Mouse (Mus musculus): ENCODE data around the gene Tspyl1. TPM values are rescaled to one million over a fixed set of nuclear protein-coding genes. Genes with fewer than 3 reads are reported as not detected.

The Tspyl1 gene
- polyA plus RNA-seq, 1 experiment from 2014 or later = 70.7 TPM

- 27% methylated on average over 4 of the region's 4 CpGs for WGBS
- no peak for ATAC-seq (ENCODE audit: insufficient number of reproducible peaks, insufficient read depth, low FRiP score, low read depth)
- H3K4me1 ChIP-seq (ENCODE audit: control insufficient read depth in 2 of 2, insufficient read depth in 2 of 2, low read length in 2 of 2) = no peaks in the 10 kb centered on the region
- H3K9ac ChIP-seq (ENCODE audit: low read length) = no peak overlapping the region
- H3K4me2 ChIP-seq (ENCODE audit: low read length) = no peak overlapping the region
- no peak overlapping the region for H3K4me3 ChIP-seq (ENCODE audit: control insufficient read depth in 1 of 2, insufficient read depth in 1 of 2, low read depth in 1 of 2, low read length in 2 of 2)
- no peaks in the 10 kb centered on the region for H3K9me3 ChIP-seq (ENCODE audit: control insufficient read depth, low read length)
- H3K36me3 ChIP-seq (ENCODE audit: control insufficient read depth, insufficient read depth, low read length) = peaks cover 6% of the 10 kb centered on the region; the same call in 1 of the 2 replicates
- no peaks in the 10 kb centered on the region for H3K27me3 ChIP-seq (ENCODE audit: control insufficient read depth, insufficient read depth, low read length)
- H3K27ac ChIP-seq (replicated peaks in 1 of 2; ENCODE audit: control insufficient read depth in 1 of 2, insufficient read depth in 1 of 2, low read depth in 2 of 2, low read length in 2 of 2) = no peak overlapping the region
Measured at GRCm38 (mm10) chr10:34326701-34327100, 44.7 kb downstream of the Tspyl1 start.

- WGBS = 51% methylated on average over 5 of the region's 5 CpGs
- Histone ChIP-seq H3K9ac (ENCODE audit: low read length) (no peak overlapping the region), H3K36me3 (ENCODE audit: control insufficient read depth, insufficient read depth, low read length) (peaks cover 4% of the 10 kb centered on the region; the same call in 1 of the 2 replicates), H3K4me3 (ENCODE audit: control insufficient read depth in 1 of 2, insufficient read depth in 1 of 2, low read depth in 1 of 2, low read length in 2 of 2) (no peak overlapping the region), H3K4me1 (ENCODE audit: control insufficient read depth in 2 of 2, insufficient read depth in 2 of 2, low read length in 2 of 2) (no peaks in the 10 kb centered on the region), H3K27me3 (ENCODE audit: control insufficient read depth, insufficient read depth, low read length) (no peaks in the 10 kb centered on the region), H3K9me3 (ENCODE audit: control insufficient read depth, low read length) (no peaks in the 10 kb centered on the region), H3K27ac (replicated peaks in 1 of 2; ENCODE audit: control insufficient read depth in 1 of 2, insufficient read depth in 1 of 2, low read depth in 2 of 2, low read length in 2 of 2) (no peak overlapping the region), H3K4me2 (ENCODE audit: low read length) (no peak overlapping the region)
- no peak for ATAC-seq (ENCODE audit: insufficient number of reproducible peaks, insufficient read depth, low FRiP score, low read depth)
Measured at GRCm38 (mm10) chr10:34327144-34327543, 45.2 kb downstream of the Tspyl1 start.

GRCm38 (mm10) chr10:34328310-34328709, 46.3 kb downstream of the Tspyl1 start:
- Histone ChIP-seq H3K36me3 (ENCODE audit: control insufficient read depth, insufficient read depth, low read length) (no peaks in the 10 kb centered on the region), H3K9ac (ENCODE audit: low read length) (0 out of 2 replicates have a peak overlapping the region, but pooled peaks have one; percentile 16), H3K4me3 (ENCODE audit: control insufficient read depth in 1 of 2, insufficient read depth in 1 of 2, low read depth in 1 of 2, low read length in 2 of 2) (no peak overlapping the region), H3K27ac (replicated peaks in 1 of 2; ENCODE audit: control insufficient read depth in 1 of 2, insufficient read depth in 1 of 2, low read depth in 2 of 2, low read length in 2 of 2) (no peak overlapping the region), H3K4me1 (ENCODE audit: control insufficient read depth in 2 of 2, insufficient read depth in 2 of 2, low read length in 2 of 2) (no peaks in the 10 kb centered on the region), H3K27me3 (ENCODE audit: control insufficient read depth, insufficient read depth, low read length) (no peaks in the 10 kb centered on the region), H3K9me3 (ENCODE audit: control insufficient read depth, low read length) (no peaks in the 10 kb centered on the region), H3K4me2 (ENCODE audit: low read length) (no peak overlapping the region)
- WGBS = 0% methylated on average over 2 of the region's 2 CpGs
- ATAC-seq (ENCODE audit: insufficient number of reproducible peaks, insufficient read depth, low FRiP score, low read depth) = 0 out of 2 replicates have a peak, but pooled peaks have one; percentile 13

Other genes starting within 250 kb of the Tspyl1 start
- gene Trappc3l, start 244.6 kb upstream of the Tspyl1 start, polyA plus RNA-seq (2014; fragmentation: Nextera tagmentation; extraction: Ambion mirVana) = not detected in 2 replicates
- not detected in 2 replicates for gene Calhm4, start 237.9 kb upstream of the Tspyl1 start, polyA plus RNA-seq (2014; fragmentation: Nextera tagmentation; extraction: Ambion mirVana)
- 1.6 and 1.8 TPM in 2 replicates for gene Calhm5, start 185.7 kb upstream of the Tspyl1 start, polyA plus RNA-seq (2014; fragmentation: Nextera tagmentation; extraction: Ambion mirVana)
- 0.67 and 0.74 TPM in 2 replicates for gene Calhm6, start 154.2 kb upstream of the Tspyl1 start, polyA plus RNA-seq (2014; fragmentation: Nextera tagmentation; extraction: Ambion mirVana)
- 15.6 and 16.8 TPM in 2 replicates for gene Dse, start 74.5 kb upstream of the Tspyl1 start, polyA plus RNA-seq (2014; fragmentation: Nextera tagmentation; extraction: Ambion mirVana)
- 10.0 and 11.9 TPM in 2 replicates for gene Tspyl4, start 15.3 kb downstream of the Tspyl1 start, polyA plus RNA-seq (2014; fragmentation: Nextera tagmentation; extraction: Ambion mirVana)
- gene Col10a1, start 107.8 kb downstream of the Tspyl1 start, polyA plus RNA-seq (2014; fragmentation: Nextera tagmentation; extraction: Ambion mirVana) = 0.26 and 0.38 TPM in 2 replicates
- gene Nt5dc1, start 136.4 kb downstream of the Tspyl1 start, polyA plus RNA-seq (2014; fragmentation: Nextera tagmentation; extraction: Ambion mirVana) = 6.8 and 8.0 TPM in 2 replicates
- gene Frk, start 201.2 kb downstream of the Tspyl1 start, polyA plus RNA-seq (2014; fragmentation: Nextera tagmentation; extraction: Ambion mirVana) = 3.9 and 5.3 TPM in 2 replicates